Mouse (Mus musculus): Measurements from ENCODE around the gene Tmem50a. TPM values are rescaled to one million over a fixed set of nuclear protein-coding genes. Genes with fewer than 3 reads are reported as not detected.

Gene Tmem50a
- polyA plus RNA-seq (2016; fragmentation: Nextera tagmentation; extraction: Ambion mirVana): 179 and 183 TPM in 2 replicates

- ATAC-seq (ENCODE audit: low FRiP score, low read depth): peak; percentile 88
- Histone ChIP-seq H3K36me3 (peaks cover 15% of the 10 kb centered on the region), H3K27ac (peak within 1 kb of the TSS; percentile 74), H3K27me3 (replicated peaks) (no peaks in the 10 kb centered on the region), H3K4me3 (peak within 1 kb of the TSS; percentile 87), H3K4me1 (peaks cover 6% of the 10 kb centered on the region), H3K9ac (peak within 1 kb of the TSS; percentile 92), H3K9me3 (peaks cover 4% of the 10 kb centered on the region; the same call in 1 of the 2 replicates), H3K4me2 (replicated peaks) (peak within 1 kb of the TSS; percentile 74)
- under 1% methylated on average over 25 of the region's 25 CpGs for WGBS
Observed at GRCm38 (mm10) chr4:134914864-134915209, at the start of gene Tmem50a. Gene Tmem50a, minus strand, starts transcription at chr4:134915024.

- Histone ChIP-seq H3K9ac (no peak overlapping the region), H3K9me3 (no peaks in the 10 kb centered on the region), H3K4me3 (no peak overlapping the region), H3K4me2 (replicated peaks) (0 out of 2 replicates have a peak overlapping the region, but pooled peaks have one; percentile 35), H3K36me3 (no peaks in the 10 kb centered on the region), H3K27me3 (replicated peaks) (0 out of 2 replicates have a peak, but pooled peaks cover 5% of the 10 kb centered on the region), H3K27ac (no peak overlapping the region), H3K4me1 (0 out of 2 replicates have a peak, but pooled peaks cover 2% of the 10 kb centered on the region)
- WGBS: 29% methylated on average over 19 of the region's 19 CpGs
- ATAC-seq (ENCODE audit: low FRiP score, low read depth): no peak
Observed at GRCm38 (mm10) chr4:134963021-134963776, 48.4 kb upstream of the Tmem50a start.

GRCm38 (mm10) chr4:134956328-134956727 lies 41.5 kb upstream of the Tmem50a start:
- Histone ChIP-seq H3K27me3 (replicated peaks) (0 out of 2 replicates have a peak, but pooled peaks cover 11% of the 10 kb centered on the region), H3K36me3 (no peaks in the 10 kb centered on the region), H3K4me3 (no peak overlapping the region), H3K4me1 (no peaks in the 10 kb centered on the region), H3K4me2 (replicated peaks) (no peak overlapping the region), H3K9ac (no peak overlapping the region), H3K27ac (no peak overlapping the region), H3K9me3 (no peaks in the 10 kb centered on the region)
- no peak for ATAC-seq (ENCODE audit: low FRiP score, low read depth)
- 25% methylated on average over 3 of the region's 3 CpGs for WGBS

GRCm38 (mm10) chr4:134955845-134956244 lies 41.0 kb upstream of the Tmem50a start:
- Histone ChIP-seq H3K27ac (no peak overlapping the region), H3K9me3 (no peaks in the 10 kb centered on the region), H3K9ac (no peak overlapping the region), H3K27me3 (replicated peaks) (0 out of 2 replicates have a peak, but pooled peaks cover 11% of the 10 kb centered on the region), H3K4me1 (no peaks in the 10 kb centered on the region), H3K4me2 (replicated peaks) (no peak overlapping the region), H3K36me3 (no peaks in the 10 kb centered on the region), H3K4me3 (no peak overlapping the region)
- WGBS: 39% methylated on average over 3 of the region's 3 CpGs
- no peak for ATAC-seq (ENCODE audit: low FRiP score, low read depth)

DNA sequence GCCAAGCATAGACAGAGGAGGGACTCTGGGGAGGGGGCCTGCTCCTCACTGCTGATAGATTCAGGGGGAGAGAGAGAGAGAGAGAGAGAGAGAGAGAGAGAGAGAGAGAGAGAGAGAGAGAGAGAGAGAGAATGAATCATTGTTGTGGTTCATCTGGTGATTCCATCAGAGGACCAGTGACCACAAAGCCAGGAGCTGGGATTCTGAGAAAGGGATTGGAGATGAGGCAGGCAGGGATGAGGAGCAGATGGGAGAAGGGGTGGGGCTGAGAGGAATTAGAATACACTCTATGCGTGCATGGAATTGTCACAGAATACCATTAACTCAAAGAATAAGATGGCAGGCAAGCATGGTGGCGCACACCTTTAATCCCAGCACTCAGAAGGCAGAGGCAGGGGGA lies 40.4 kb upstream of the Tmem50a start:
- Histone ChIP-seq H3K4me2 (replicated peaks) (no peak overlapping the region), H3K4me1 (no peaks in the 10 kb centered on the region), H3K4me3 (no peak overlapping the region), H3K36me3 (no peaks in the 10 kb centered on the region), H3K27me3 (replicated peaks) (0 out of 2 replicates have a peak, but pooled peaks cover 11% of the 10 kb centered on the region), H3K9ac (no peak overlapping the region), H3K27ac (no peak overlapping the region), H3K9me3 (no peaks in the 10 kb centered on the region)
- WGBS: 83% methylated on average over 2 of the region's 2 CpGs
- ATAC-seq (ENCODE audit: low FRiP score, low read depth): no peak

GRCm38 (mm10) chr4:134954461-134954860 lies 39.6 kb upstream of the Tmem50a start:
- 0 out of 2 replicates have a peak, but pooled peaks cover 11% of the 10 kb centered on the region for H3K27me3 ChIP-seq (replicated peaks)
- no peaks in the 10 kb centered on the region for H3K4me1 ChIP-seq
- H3K27ac ChIP-seq: no peak overlapping the region
- H3K4me3 ChIP-seq: no peak overlapping the region
- 12% methylated on average over 15 of the region's 15 CpGs for WGBS
- H3K36me3 ChIP-seq: no peaks in the 10 kb centered on the region
- H3K9me3 ChIP-seq: no peaks in the 10 kb centered on the region
- 0 out of 2 replicates have a peak overlapping the region, but pooled peaks have one; percentile 10 for H3K4me2 ChIP-seq (replicated peaks)
- H3K9ac ChIP-seq: no peak overlapping the region
- no peak for ATAC-seq (ENCODE audit: low FRiP score, low read depth)

- WGBS: 31% methylated on average over 11 of the region's 11 CpGs
- no peak overlapping the region for H3K4me3 ChIP-seq
- no peak for ATAC-seq (ENCODE audit: low FRiP score, low read depth)
Observed at GRCm38 (mm10) chr4:134950518-134951091, 35.8 kb upstream of the Tmem50a start.

DNA sequence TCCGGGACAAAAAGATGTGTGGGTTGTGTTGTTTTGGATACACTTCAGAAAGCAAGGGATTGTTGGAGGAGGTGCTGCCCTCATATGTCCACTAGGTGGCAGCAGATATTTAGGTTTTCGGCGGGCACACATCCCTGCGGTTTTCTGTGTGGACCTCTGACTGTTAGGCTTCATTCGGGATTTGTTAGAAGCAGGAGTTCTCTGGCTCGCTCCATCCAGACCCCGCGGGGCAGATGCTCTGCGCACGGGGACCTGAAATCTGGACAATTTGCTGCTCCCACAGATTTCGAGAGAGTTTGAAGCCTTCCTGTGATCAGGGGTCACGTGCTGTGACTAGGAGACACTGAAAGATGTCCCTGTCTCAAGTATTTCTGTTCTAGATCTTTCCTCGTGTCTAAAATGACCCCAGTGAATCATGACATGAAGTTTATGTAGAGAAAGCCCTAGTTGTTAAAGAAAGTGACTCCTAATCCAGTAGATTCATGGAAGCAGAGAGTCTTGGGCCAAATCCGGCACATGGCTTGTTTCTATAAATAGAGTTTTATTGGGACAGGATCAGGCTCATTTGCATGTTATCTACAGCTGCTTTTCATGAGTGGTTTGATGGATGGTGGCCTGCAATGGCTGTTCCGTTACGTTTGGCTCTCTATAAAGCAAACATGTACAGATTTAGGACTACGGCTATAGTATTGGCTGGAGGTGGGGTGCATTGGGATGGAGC lies 31.4 kb upstream of the Tmem50a start:
- no peaks in the 10 kb centered on the region for H3K4me1 ChIP-seq
- H3K36me3 ChIP-seq: no peaks in the 10 kb centered on the region
- 0 out of 2 replicates have a peak, but pooled peaks have one; percentile 33 for ATAC-seq (ENCODE audit: low FRiP score, low read depth)
- WGBS: 15% methylated on average over 17 of the region's 17 CpGs
- no peak overlapping the region for H3K4me3 ChIP-seq
- H3K27me3 ChIP-seq (replicated peaks): peaks cover 18% of the 10 kb centered on the region; the same call in 1 of the 2 replicates
- H3K9me3 ChIP-seq: no peaks in the 10 kb centered on the region
- no peak overlapping the region for H3K27ac ChIP-seq
- H3K9ac ChIP-seq: no peak overlapping the region
- H3K4me2 ChIP-seq (replicated peaks): peak overlapping the region; percentile 53

More at GRCm38 (mm10) chr4:134950518-134951091, 35.8 kb upstream of the Tmem50a start:
- Histone ChIP-seq H3K4me1 (no peaks in the 10 kb centered on the region), H3K4me2 (replicated peaks) (no peak overlapping the region), H3K9ac (no peak overlapping the region), H3K9me3 (no peaks in the 10 kb centered on the region), H3K27me3 (replicated peaks) (0 out of 2 replicates have a peak, but pooled peaks cover 6% of the 10 kb centered on the region), H3K27ac (no peak overlapping the region), H3K36me3 (no peaks in the 10 kb centered on the region)

GRCm38 (mm10) chr4:134943758-134944538 lies 29.1 kb upstream of the Tmem50a start:
- WGBS: 55% methylated on average over 27 of the region's 27 CpGs
- Histone ChIP-seq H3K9me3 (no peaks in the 10 kb centered on the region), H3K4me2 (replicated peaks) (no peak overlapping the region), H3K27ac (no peak overlapping the region), H3K4me1 (no peaks in the 10 kb centered on the region), H3K9ac (no peak overlapping the region), H3K36me3 (no peaks in the 10 kb centered on the region), H3K4me3 (no peak overlapping the region), H3K27me3 (replicated peaks) (peaks cover 18% of the 10 kb centered on the region; the same call in 1 of the 2 replicates)
- no peak for ATAC-seq (ENCODE audit: low FRiP score, low read depth)

DNA sequence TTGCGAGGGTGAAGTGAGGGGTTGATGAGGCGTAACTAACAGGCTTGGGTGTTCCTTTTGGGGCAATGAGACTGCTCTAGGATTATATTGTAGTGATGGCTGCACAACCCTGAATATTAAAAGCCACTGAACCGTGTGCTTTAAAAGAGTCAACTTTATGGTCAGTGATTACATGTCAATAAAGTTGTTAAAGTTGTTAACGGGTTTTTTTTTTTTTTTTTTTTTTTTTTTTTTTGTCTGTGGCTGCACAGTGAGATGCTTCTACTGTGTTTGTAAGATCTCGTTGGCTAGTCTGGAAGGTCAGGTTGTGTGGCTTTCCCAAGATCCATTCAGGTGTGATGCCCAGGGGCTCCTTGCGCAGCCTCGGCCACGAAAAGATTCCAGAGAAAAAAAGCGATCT lies 25.1 kb upstream of the Tmem50a start:
- H3K9ac ChIP-seq: no peak overlapping the region
- H3K27me3 ChIP-seq (replicated peaks): peaks cover 12% of the 10 kb centered on the region; the same call in 1 of the 2 replicates
- peak overlapping the region; percentile 39 for H3K4me2 ChIP-seq (replicated peaks)
- no peak for ATAC-seq (ENCODE audit: low FRiP score, low read depth)
- WGBS: 34% methylated on average over 9 of the region's 9 CpGs
- H3K36me3 ChIP-seq: peaks cover 29% of the 10 kb centered on the region
- no peaks in the 10 kb centered on the region for H3K4me1 ChIP-seq
- no peak overlapping the region for H3K27ac ChIP-seq
- H3K9me3 ChIP-seq: no peaks in the 10 kb centered on the region
- H3K4me3 ChIP-seq: no peak overlapping the region

Measured in neural tube, embryonic 12.5 days (tissue).